ENCODE assay signal across 8 mouse cellular contexts in genomic region chr4:133278067-133278466, GRCm38 (mm10). TPM values are rescaled to one million over a fixed set of nuclear protein-coding genes. Genes with fewer than 3 reads are reported as not detected.
DNase-seq lines count a peak whose midpoint lies in the region; ATAC-seq lines count a peak whose summit lies in the region.

No protein-coding gene starts in this region.

- no peaks in the 10 kb centered on the region for H3K27me3 ChIP-seq in kidney, embryonic 16.5 days (ENCODE audit: insufficient read depth, low read length)
- H3K27me3 ChIP-seq in hindbrain, embryonic 14.5 days (ENCODE audit: control insufficient read depth, insufficient read depth, low read length) = no peaks in the 10 kb centered on the region
- H3K27me3 ChIP-seq in midbrain, embryonic 14.5 days (ENCODE audit: control insufficient read depth, insufficient read depth, low read length) = no peaks in the 10 kb centered on the region

- peak overlapping the region; percentile 71 for H3K4me3 ChIP-seq in kidney, embryonic 16.5 days (ENCODE audit: low read length)
- H3K4me3 ChIP-seq in hindbrain, embryonic 14.5 days (replicated peaks; ENCODE audit: low read length) = peak overlapping the region; percentile 76
- H3K4me3 ChIP-seq in midbrain, embryonic 14.5 days (replicated peaks; ENCODE audit: low read depth, low read length) = peak overlapping the region; percentile 85

- H3K36me3 ChIP-seq in kidney, embryonic 16.5 days (ENCODE audit: insufficient read depth, low read length) = no peaks in the 10 kb centered on the region
- H3K36me3 ChIP-seq in hindbrain, embryonic 14.5 days (replicated peaks; ENCODE audit: control insufficient read depth, insufficient read depth) = peaks cover 4% of the 10 kb centered on the region; the same call in 1 of the 2 replicates
- 0 out of 2 replicates have a peak, but pooled peaks cover 2% of the 10 kb centered on the region for H3K36me3 ChIP-seq in midbrain, embryonic 14.5 days (ENCODE audit: control insufficient read depth, insufficient read depth, low read length)

- H3K4me2 ChIP-seq in kidney, embryonic 16.5 days (replicated peaks; ENCODE audit: low read depth, low read length) = peak overlapping the region; percentile 66
- peak overlapping the region; percentile 74 for H3K4me2 ChIP-seq in hindbrain, embryonic 14.5 days (replicated peaks)
- peak overlapping the region; percentile 76 for H3K4me2 ChIP-seq in midbrain, embryonic 14.5 days (ENCODE audit: low read length)

- H3K27ac ChIP-seq in kidney, embryonic 16.5 days (ENCODE audit: low read length) = peak overlapping the region; percentile 95
- H3K27ac ChIP-seq in hindbrain, embryonic 14.5 days = peak overlapping the region; percentile 93
- H3K27ac ChIP-seq in midbrain, embryonic 14.5 days (replicated peaks; ENCODE audit: low read depth, low read length) = peak overlapping the region; percentile 91

- DNase-seq in kidney, adult 8-10 months = no peak
- DNase-seq in hindbrain, embryonic 14.5 days (ENCODE audit: low spot score) = no peak
- no peak for DNase-seq in midbrain, embryonic 14.5 days
- no peak for DNase-seq in gastrocnemius, adult 8-10 months (ENCODE audit: low spot score in 2 of 2)
- no peak for DNase-seq in kidney, adult 11 months
- no peak for DNase-seq in spleen, postnatal 14 days (ENCODE audit: low spot score in 2 of 2)

- ATAC-seq in kidney, embryonic 16.5 days (ENCODE audit: low FRiP score, low TSS enrichment) = 0 out of 2 replicates have a peak, but pooled peaks have one; percentile 56
- 0 out of 2 replicates have a peak, but pooled peaks have one; percentile 24 for ATAC-seq in common myeloid progenitor, adult 5-6 weeks (replicated peaks; ENCODE audit: low read depth, poor library complexity, severe bottlenecking)
- ATAC-seq in hindbrain, embryonic 14.5 days (ENCODE audit: low FRiP score) = 0 out of 2 replicates have a peak, but pooled peaks have one; percentile 7
- ATAC-seq in midbrain, embryonic 14.5 days (ENCODE audit: low FRiP score, low TSS enrichment) = no peak

- no peaks in the 10 kb centered on the region for H3K9me3 ChIP-seq in kidney, embryonic 16.5 days (ENCODE audit: low read length)
- H3K9me3 ChIP-seq in hindbrain, embryonic 14.5 days (ENCODE audit: control insufficient read depth, low read length) = no peaks in the 10 kb centered on the region
- no peaks in the 10 kb centered on the region for H3K9me3 ChIP-seq in midbrain, embryonic 14.5 days (ENCODE audit: control insufficient read depth, low read length)

- WGBS in kidney, embryonic 16.5 days = 20% methylated on average over 6 of the region's 6 CpGs
- WGBS in hindbrain, embryonic 14.5 days = 32% methylated on average over 6 of the region's 6 CpGs
- 28% methylated on average over 6 of the region's 6 CpGs for WGBS in midbrain, embryonic 14.5 days

- H3K4me1 ChIP-seq in kidney, embryonic 16.5 days (ENCODE audit: insufficient read depth, low read length) = peaks cover 34% of the 10 kb centered on the region
- H3K4me1 ChIP-seq in hindbrain, embryonic 14.5 days (replicated peaks; ENCODE audit: control insufficient read depth, insufficient read depth, low read length) = peaks cover 26% of the 10 kb centered on the region
- H3K4me1 ChIP-seq in midbrain, embryonic 14.5 days (ENCODE audit: control insufficient read depth, insufficient read depth, low read length) = peaks cover 27% of the 10 kb centered on the region

- peak overlapping the region; percentile 83 for H3K9ac ChIP-seq in kidney, embryonic 16.5 days (replicated peaks; ENCODE audit: low read length)
- H3K9ac ChIP-seq in hindbrain, embryonic 14.5 days = peak overlapping the region; percentile 89
- peak overlapping the region; percentile 86 for H3K9ac ChIP-seq in midbrain, embryonic 14.5 days (replicated peaks; ENCODE audit: low read length)

RNA-seq across cellular contexts. Expression of gene Tmem222, which starts 0.5 kb away (rescaled TPM):
- 90.4 and 97.7 TPM in 2 replicates for polyA plus RNA-seq in kidney, embryonic 16.5 days (2015; fragmentation: Nextera tagmentation; extraction: Ambion mirVana)
- 20.4 and 21.7 TPM in 2 replicates for total RNA-seq in common myeloid progenitor, adult 5-6 weeks (2017)
- polyA plus RNA-seq in hindbrain, embryonic 14.5 days (2014; fragmentation: Nextera tagmentation; extraction: Ambion mirVana) = 119 and 121 TPM in 2 replicates
- 115 and 121 TPM in 2 replicates for polyA plus RNA-seq in midbrain, embryonic 14.5 days (2014; fragmentation: Nextera tagmentation; extraction: Ambion mirVana)
- total RNA-seq in gastrocnemius, adult 8-10 months (2022) = 10 to 100 TPM; 24.5 to 27.8 (median 26.2) TPM

RNA-seq across cellular contexts. Expression of gene Sytl1, which starts 15.2 kb away (rescaled TPM):
- 1.1 and 1.5 TPM in 2 replicates for polyA plus RNA-seq in kidney, embryonic 16.5 days (2015; fragmentation: Nextera tagmentation; extraction: Ambion mirVana)
- 0.87 and 3.0 TPM in 2 replicates for total RNA-seq in common myeloid progenitor, adult 5-6 weeks (2017)
- polyA plus RNA-seq in hindbrain, embryonic 14.5 days (2014; fragmentation: Nextera tagmentation; extraction: Ambion mirVana) = 0.26 and 0.43 TPM in 2 replicates
- polyA plus RNA-seq in midbrain, embryonic 14.5 days (2014; fragmentation: Nextera tagmentation; extraction: Ambion mirVana) = 0.25 and 0.31 TPM in 2 replicates
- total RNA-seq in gastrocnemius, adult 8-10 months (2022) = under 1 TPM in 1 of 4 experiments, not detected in 3; 0.12 TPM

RNA-seq across cellular contexts. Expression of gene Map3k6, which starts 37.4 kb away (rescaled TPM):
- polyA plus RNA-seq in kidney, embryonic 16.5 days (2015; fragmentation: Nextera tagmentation; extraction: Ambion mirVana) = 3.8 TPM in 2 replicates
- 4.9 and 7.2 TPM in 2 replicates for total RNA-seq in common myeloid progenitor, adult 5-6 weeks (2017)
- polyA plus RNA-seq in hindbrain, embryonic 14.5 days (2014; fragmentation: Nextera tagmentation; extraction: Ambion mirVana) = 1.7 and 3.0 TPM in 2 replicates
- polyA plus RNA-seq in midbrain, embryonic 14.5 days (2014; fragmentation: Nextera tagmentation; extraction: Ambion mirVana) = 0.92 and 1.9 TPM in 2 replicates
- total RNA-seq in gastrocnemius, adult 8-10 months (2022) = 1 to 10 TPM; 2.5 to 7.8 (median 4.8) TPM
